8 mouse cellular contexts compared by ENCODE assay signal in genomic region chr14:21848166-21849154, GRCm38 (mm10). TPM values are rescaled to one million over a fixed set of nuclear protein-coding genes. Genes with fewer than 3 reads are reported as not detected.
DNase-seq lines count a peak whose midpoint lies in the region; ATAC-seq lines count a peak whose summit lies in the region.

Comtd1 (minus strand) TSS chr14:21848977.

- peak; percentile 87 for ATAC-seq in hindbrain, embryonic 16.5 days

- H3K4me2 ChIP-seq in hindbrain, embryonic 16.5 days (ENCODE audit: low read length) = peak within 1 kb of the TSS; percentile 92

- peak; percentile 91 for DNase-seq in T-cell, adult 2 months (ENCODE audit: low spot score)
- peak; percentile 96 to 99 for DNase-seq in cerebellum, postnatal 36 days
- peak; percentile 95 for DNase-seq in gastrocnemius, adult 18-20 months (ENCODE audit: low spot score)
- DNase-seq in left cerebral cortex, adult 18-20 months (ENCODE audit: low spot score in 2 of 2) = peak; percentile 95 to 96
- DNase-seq in right cerebral cortex, adult 18-20 months = peak; percentile 94
- peak; percentile 77 for DNase-seq in urinary bladder, postnatal 10 days (ENCODE audit: low spot score)

- H3K36me3 ChIP-seq in hindbrain, embryonic 16.5 days (ENCODE audit: control insufficient read depth, insufficient read depth, low read length) = peaks cover 5% of the 10 kb centered on the region
- peaks cover 29% of the 10 kb centered on the region for H3K36me3 ChIP-seq in macrophage (ENCODE audit: inconsistent target)

- H3K79me2 ChIP-seq in macrophage (ENCODE audit: inconsistent target) = peaks cover 25% of the 10 kb centered on the region; the same call in 1 of the 2 replicates

- peak within 1 kb of the TSS; percentile 92 for H3K9ac ChIP-seq in hindbrain, embryonic 16.5 days (ENCODE audit: low read depth, low read length)

- peak within 1 kb of the TSS; percentile 72 for H3K27ac ChIP-seq in hindbrain, embryonic 16.5 days (ENCODE audit: low read depth, low read length)
- H3K27ac ChIP-seq in macrophage = peak within 1 kb of the TSS; percentile 69

- 0% methylated on average over 48 of the region's 51 CpGs for WGBS in hindbrain, embryonic 16.5 days
- 1% methylated on average over 51 of the region's 51 CpGs for WGBS in macrophage (ENCODE audit: missing documents)

- no peaks in the 10 kb centered on the region for H3K27me3 ChIP-seq in hindbrain, embryonic 16.5 days (replicated peaks; ENCODE audit: control insufficient read depth, insufficient read depth, low read length)

- peak within 1 kb of the TSS; percentile 76 for H3K4me3 ChIP-seq in hindbrain, embryonic 16.5 days (ENCODE audit: low read length)
- peak within 1 kb of the TSS; percentile 61 for H3K4me3 ChIP-seq in macrophage (ENCODE audit: inconsistent target)

- H3K9me3 ChIP-seq in hindbrain, embryonic 16.5 days (ENCODE audit: control insufficient read depth, low read length) = no peaks in the 10 kb centered on the region

- peaks cover 11% of the 10 kb centered on the region for H3K4me1 ChIP-seq in hindbrain, embryonic 16.5 days (ENCODE audit: control insufficient read depth, insufficient read depth, low read depth, low read length)

RNA-seq across cellular contexts. Expression of gene Comtd1, which starts in this region (rescaled TPM):
- total RNA-seq in gastrocnemius, adult 18-20 months (2021) = 10 to 100 TPM in 1 of 2 experiments, 1 to 10 TPM in 1; 6.1 to 11.3 TPM
- 59.2 and 68.9 TPM in 2 replicates for polyA plus RNA-seq in hindbrain, embryonic 16.5 days (2015; fragmentation: Nextera tagmentation; extraction: Ambion mirVana)
- total RNA-seq in left cerebral cortex, adult 18-20 months (2021) = 10 to 100 TPM; 26.7 to 34.2 TPM
- 10 to 100 TPM in 22 of 26 experiments, 1 to 10 TPM in 4; 5.4 to 30.4 (median 18.9) TPM for total RNA-seq in macrophage (2018; cell fraction: chromatin; rRNA removed)
- total RNA-seq in macrophage (2018; cell fraction: cytosol; rRNA removed) = 10 to 100 TPM; 26.9 to 54.3 (median 43.4) TPM
- 10 to 100 TPM in 25 of 26 experiments, 1 to 10 TPM in 1; 9.2 to 42.0 (median 25.0) TPM for total RNA-seq in macrophage (2018; cell fraction: nucleus; rRNA removed)
- 7.5 to 38.3 TPM (median 24.5 TPM) in 3 replicates for polyA plus RNA-seq in macrophage (2018)

Comparison
In these comparisons a context has a peak if more than half of its experiments do, and no peak if none do; other contexts are left out.
1. Peak in every context shown above with its lines: DNase-seq, ATAC-seq, H3K4me3 ChIP-seq and H3K27ac ChIP-seq.